Mouse (Mus musculus): Measurements from ENCODE around the gene Smurf1. TPM values are rescaled to one million over a fixed set of nuclear protein-coding genes. Genes with fewer than 3 reads are reported as not detected.
A peak's percentile ranks its signal among the peaks of the same experiment; 100 is the strongest.

The Smurf1 gene
- polyA plus RNA-seq, 1 experiment from 2014 or later = 29.7 TPM

DNA sequence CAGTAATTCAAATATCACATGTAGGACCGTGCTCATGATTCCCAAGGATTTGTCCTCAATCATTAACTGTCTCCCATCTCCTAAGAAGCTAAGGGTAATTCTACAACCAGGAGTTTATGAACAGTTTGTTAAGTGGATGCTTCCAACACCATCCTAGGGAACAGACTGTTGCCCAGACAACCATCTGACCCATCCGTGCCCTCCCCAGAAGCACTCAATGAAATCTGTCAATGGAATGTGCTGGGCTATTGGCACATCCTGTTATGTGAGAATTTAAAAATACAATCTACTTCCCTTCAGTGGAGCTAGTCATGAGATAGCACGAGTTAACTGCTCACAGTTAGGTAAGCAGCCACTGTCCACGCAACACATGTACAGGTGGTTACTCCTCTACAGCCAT is 56.1 kb downstream of the Smurf1 start:
- WGBS = 81% methylated on average over 4 of the region's 4 CpGs
- H3K36me3 ChIP-seq = no peaks in the 10 kb centered on the region
- H3K9me3 ChIP-seq = no peaks in the 10 kb centered on the region
- H3K4me2 ChIP-seq (replicated peaks) = no peak overlapping the region
- H3K27me3 ChIP-seq = no peaks in the 10 kb centered on the region
- ATAC-seq (replicated peaks) = 0 out of 2 replicates have a peak, but pooled peaks have one; percentile 24
- H3K27ac ChIP-seq (replicated peaks) = no peak overlapping the region
- no peak overlapping the region for H3K4me3 ChIP-seq
- H3K4me1 ChIP-seq = peaks cover 20% of the 10 kb centered on the region
- no peak overlapping the region for H3K9ac ChIP-seq (replicated peaks)

- Histone ChIP-seq H3K4me3 (no peak overlapping the region), H3K9me3 (no peaks in the 10 kb centered on the region), H3K36me3 (no peaks in the 10 kb centered on the region), H3K4me1 (peaks cover 12% of the 10 kb centered on the region; the same call in 1 of the 2 replicates), H3K9ac (replicated peaks) (no peak overlapping the region), H3K4me2 (replicated peaks) (no peak overlapping the region), H3K27ac (replicated peaks) (no peak overlapping the region), H3K27me3 (no peaks in the 10 kb centered on the region)
- ATAC-seq (replicated peaks) = no peak
- WGBS = 69% methylated on average over 2 of the region's 2 CpGs
Measured at GRCm38 (mm10) chr5:144907591-144907990, 58.1 kb downstream of the Smurf1 start.

DNA sequence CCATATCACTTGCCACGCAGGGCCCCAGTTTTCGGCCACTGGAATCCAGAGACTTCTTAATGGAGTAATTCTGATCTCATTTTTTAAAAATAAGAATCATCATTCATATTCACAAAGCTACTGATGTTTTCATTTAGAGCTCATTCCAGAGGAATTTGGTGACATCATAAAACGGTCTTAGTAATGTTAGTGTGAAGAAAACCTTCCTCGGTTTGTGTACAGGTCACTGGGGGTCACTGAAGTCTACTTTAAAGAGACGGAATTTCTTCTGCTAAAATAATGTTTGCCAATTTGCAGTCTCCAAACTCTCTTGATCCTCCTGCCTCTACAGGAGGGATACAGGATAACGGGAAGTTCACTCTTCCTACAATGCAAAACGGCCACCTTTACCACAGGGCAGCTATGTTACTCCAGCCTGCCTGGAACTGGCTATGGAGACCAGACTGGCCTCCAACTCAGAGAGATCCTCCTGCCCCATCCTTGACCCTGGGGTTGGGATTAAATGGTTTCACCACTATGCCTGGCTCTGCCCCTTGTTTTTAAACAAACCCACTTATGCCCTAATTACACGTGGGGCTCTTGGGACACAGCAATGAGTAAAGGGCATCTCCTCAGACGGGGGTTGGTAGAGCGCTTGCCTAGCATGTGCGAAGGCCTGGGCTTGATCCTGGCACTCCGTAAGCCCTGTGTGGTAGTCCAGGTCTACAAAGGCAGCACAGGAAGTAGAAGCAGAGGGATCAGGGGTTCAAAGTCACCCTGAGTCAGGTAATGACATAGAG is 61.1 kb downstream of the Smurf1 start:
- Histone ChIP-seq H3K9me3 (no peaks in the 10 kb centered on the region), H3K27ac (replicated peaks) (no peak overlapping the region), H3K4me3 (no peak overlapping the region), H3K36me3 (peaks cover 11% of the 10 kb centered on the region), H3K27me3 (no peaks in the 10 kb centered on the region), H3K4me2 (replicated peaks) (no peak overlapping the region), H3K9ac (replicated peaks) (no peak overlapping the region), H3K4me1 (no peaks in the 10 kb centered on the region)
- WGBS = 85% methylated on average over 12 of the region's 12 CpGs
- ATAC-seq (replicated peaks) = no peak

DNA sequence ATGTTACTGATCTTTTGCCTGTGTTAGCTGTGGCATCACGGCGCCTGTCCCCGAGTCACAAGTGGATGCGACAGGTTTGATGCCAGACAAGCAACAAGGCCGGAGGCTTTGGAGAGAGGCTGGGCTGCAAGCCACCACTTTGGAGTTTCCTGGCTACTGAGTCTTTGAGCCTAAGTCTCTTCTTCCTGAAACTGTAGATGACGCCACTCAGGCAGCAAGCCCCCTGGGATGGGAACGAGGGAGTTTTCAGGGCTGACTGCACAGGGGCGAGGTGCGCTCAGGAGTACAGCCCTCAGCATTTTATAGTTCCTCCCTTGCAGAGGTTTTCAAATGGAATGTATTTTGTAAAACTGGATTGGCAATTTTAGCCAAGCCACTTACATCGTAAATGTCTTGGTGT is 63.9 kb downstream of the Smurf1 start:
- no peak overlapping the region for H3K27ac ChIP-seq (replicated peaks)
- H3K36me3 ChIP-seq = peaks cover 21% of the 10 kb centered on the region
- no peaks in the 10 kb centered on the region for H3K4me1 ChIP-seq
- H3K9ac ChIP-seq (replicated peaks) = no peak overlapping the region
- no peak overlapping the region for H3K4me3 ChIP-seq
- ATAC-seq (replicated peaks) = no peak
- no peaks in the 10 kb centered on the region for H3K9me3 ChIP-seq
- H3K27me3 ChIP-seq = no peaks in the 10 kb centered on the region
- H3K4me2 ChIP-seq (replicated peaks) = no peak overlapping the region
- 72% methylated on average over 10 of the region's 10 CpGs for WGBS

DNA sequence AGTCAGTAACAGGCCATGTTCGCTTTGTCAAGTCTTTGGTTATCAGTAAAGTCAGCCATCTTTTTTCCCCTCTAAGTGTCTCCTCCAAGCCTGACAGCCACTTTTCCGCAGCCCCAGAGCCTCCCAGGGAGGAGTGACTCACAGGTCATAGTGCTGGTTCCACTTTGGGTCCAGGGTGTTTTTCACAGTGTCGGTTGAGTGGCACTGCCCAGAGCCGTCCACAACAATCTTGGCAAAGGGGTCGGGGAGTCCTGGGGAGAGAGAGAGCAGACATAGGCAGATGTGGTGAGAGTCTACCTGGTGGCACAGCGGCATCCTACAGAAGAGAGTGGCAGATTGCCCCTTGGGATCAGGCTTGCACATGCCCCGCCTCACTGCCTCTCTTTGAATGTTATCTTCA is 64.6 kb downstream of the Smurf1 start:
- Histone ChIP-seq H3K9me3 (no peaks in the 10 kb centered on the region), H3K4me3 (no peak overlapping the region), H3K9ac (replicated peaks) (no peak overlapping the region), H3K4me1 (no peaks in the 10 kb centered on the region), H3K27ac (replicated peaks) (no peak overlapping the region), H3K36me3 (peaks cover 27% of the 10 kb centered on the region), H3K27me3 (no peaks in the 10 kb centered on the region), H3K4me2 (replicated peaks) (no peak overlapping the region)
- ATAC-seq (replicated peaks) = no peak
- 89% methylated on average over 7 of the region's 7 CpGs for WGBS

GRCm38 (mm10) chr5:144898448-144899052 is 67.1 kb downstream of the Smurf1 start:
- no peak overlapping the region for H3K4me3 ChIP-seq
- H3K36me3 ChIP-seq = peaks cover 32% of the 10 kb centered on the region
- H3K4me1 ChIP-seq = no peaks in the 10 kb centered on the region
- H3K9ac ChIP-seq (replicated peaks) = no peak overlapping the region
- 52% methylated on average over 7 of the region's 7 CpGs for WGBS
- ATAC-seq (replicated peaks) = no peak
- no peaks in the 10 kb centered on the region for H3K9me3 ChIP-seq
- H3K27me3 ChIP-seq = no peaks in the 10 kb centered on the region
- no peak overlapping the region for H3K27ac ChIP-seq (replicated peaks)
- no peak overlapping the region for H3K4me2 ChIP-seq (replicated peaks)

DNA sequence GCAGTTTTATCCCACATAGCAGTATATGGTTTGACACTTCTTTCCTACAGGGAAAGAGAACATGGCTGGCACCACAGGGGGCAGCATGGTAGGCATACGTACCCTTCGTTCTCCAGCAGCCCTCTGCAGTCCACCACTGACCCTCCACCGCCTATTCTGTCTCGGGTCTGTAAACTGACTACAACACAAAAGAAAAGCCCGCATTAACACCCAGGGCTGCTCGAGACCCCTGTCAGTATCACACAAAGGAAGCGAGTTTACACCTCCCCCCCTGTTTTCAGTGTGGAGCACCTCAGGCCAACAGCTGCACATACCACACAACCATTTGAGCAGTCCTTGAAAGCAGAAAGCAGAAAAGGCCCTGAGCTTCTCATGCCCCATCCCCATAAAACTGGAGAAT is 67.8 kb downstream of the Smurf1 start:
- no peaks in the 10 kb centered on the region for H3K4me1 ChIP-seq
- 15% methylated on average over 7 of the region's 7 CpGs for WGBS
- H3K27ac ChIP-seq (replicated peaks) = no peak overlapping the region
- no peak overlapping the region for H3K9ac ChIP-seq (replicated peaks)
- no peak overlapping the region for H3K4me3 ChIP-seq
- H3K9me3 ChIP-seq = no peaks in the 10 kb centered on the region
- no peak overlapping the region for H3K4me2 ChIP-seq (replicated peaks)
- H3K36me3 ChIP-seq = peaks cover 32% of the 10 kb centered on the region
- no peak for ATAC-seq (replicated peaks)
- no peaks in the 10 kb centered on the region for H3K27me3 ChIP-seq

DNA sequence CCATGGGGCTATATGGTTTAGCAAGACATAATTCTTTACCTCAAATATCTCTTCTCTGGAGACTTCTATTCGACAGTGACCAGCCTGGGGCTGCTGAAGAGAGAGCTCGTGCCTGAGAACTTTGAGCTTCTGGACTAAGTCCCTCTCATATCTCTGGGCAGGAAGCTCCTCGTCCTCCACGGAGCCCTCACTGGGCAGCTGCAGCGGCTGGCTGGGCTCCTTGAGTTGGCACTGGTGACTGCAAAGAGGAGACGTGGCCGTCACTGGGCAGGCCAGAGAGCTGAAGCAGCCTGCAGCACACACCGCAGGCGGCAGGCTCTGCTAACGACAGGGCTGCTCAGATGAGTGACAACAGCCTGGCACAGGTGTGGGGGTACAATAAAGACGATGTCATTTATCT is 74.4 kb downstream of the Smurf1 start:
- 75% methylated on average over 11 of the region's 11 CpGs for WGBS
- ATAC-seq (replicated peaks) = no peak
- peaks cover 56% of the 10 kb centered on the region for H3K36me3 ChIP-seq
- H3K9ac ChIP-seq (replicated peaks) = no peak overlapping the region
- no peak overlapping the region for H3K27ac ChIP-seq (replicated peaks)
- H3K9me3 ChIP-seq = no peaks in the 10 kb centered on the region
- no peak overlapping the region for H3K4me3 ChIP-seq
- H3K4me2 ChIP-seq (replicated peaks) = no peak overlapping the region
- H3K4me1 ChIP-seq = no peaks in the 10 kb centered on the region
- no peaks in the 10 kb centered on the region for H3K27me3 ChIP-seq

DNA sequence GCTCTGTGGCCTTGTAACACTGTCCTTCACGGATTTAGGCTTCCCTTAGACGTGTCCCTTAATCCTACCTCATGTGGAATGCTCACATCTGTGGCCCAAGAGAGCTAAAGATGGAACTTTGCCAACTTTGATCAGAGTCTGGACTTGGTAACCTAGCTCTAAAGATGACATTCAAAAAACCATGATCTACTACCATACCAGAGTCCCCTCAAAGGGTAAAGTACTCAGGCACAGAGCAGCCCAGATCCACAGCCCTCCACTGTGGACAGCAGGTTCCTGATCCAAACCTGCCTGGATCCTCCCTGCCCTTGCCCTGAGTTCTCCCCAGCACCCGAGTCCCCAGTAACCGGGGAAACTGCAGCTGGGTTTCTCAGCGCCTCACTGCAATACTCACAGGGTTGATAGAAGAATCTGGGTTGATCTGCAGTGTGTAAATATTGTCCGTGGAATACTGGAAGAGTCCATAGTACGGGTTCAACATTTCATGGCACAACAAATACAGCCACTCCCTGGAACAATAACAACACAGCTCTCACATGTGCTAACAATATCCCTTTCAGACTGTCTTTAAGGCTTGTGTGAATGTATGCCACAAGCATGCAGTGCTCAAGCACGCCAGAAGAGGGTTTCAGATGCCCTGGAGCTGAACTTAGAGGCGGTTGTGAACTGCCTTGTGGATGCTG is 79.5 kb downstream of the Smurf1 start:
- H3K4me3 ChIP-seq = no peak overlapping the region
- H3K27ac ChIP-seq (replicated peaks) = no peak overlapping the region
- 92% methylated on average over 9 of the region's 9 CpGs for WGBS
- H3K4me2 ChIP-seq (replicated peaks) = no peak overlapping the region
- H3K4me1 ChIP-seq = no peaks in the 10 kb centered on the region
- no peaks in the 10 kb centered on the region for H3K27me3 ChIP-seq
- no peak overlapping the region for H3K9ac ChIP-seq (replicated peaks)
- H3K9me3 ChIP-seq = no peaks in the 10 kb centered on the region
- no peak for ATAC-seq (replicated peaks)
- peaks cover 71% of the 10 kb centered on the region for H3K36me3 ChIP-seq

- Histone ChIP-seq H3K4me3 (no peak overlapping the region), H3K36me3 (peaks cover 82% of the 10 kb centered on the region), H3K27me3 (no peaks in the 10 kb centered on the region), H3K4me1 (no peaks in the 10 kb centered on the region), H3K27ac (replicated peaks) (no peak overlapping the region), H3K4me2 (replicated peaks) (no peak overlapping the region), H3K9me3 (no peaks in the 10 kb centered on the region), H3K9ac (replicated peaks) (no peak overlapping the region)
- no peak for ATAC-seq (replicated peaks)
- WGBS = 80% methylated on average over 13 of the region's 13 CpGs
Measured at GRCm38 (mm10) chr5:144884629-144885217, 80.9 kb downstream of the Smurf1 start.

DNA sequence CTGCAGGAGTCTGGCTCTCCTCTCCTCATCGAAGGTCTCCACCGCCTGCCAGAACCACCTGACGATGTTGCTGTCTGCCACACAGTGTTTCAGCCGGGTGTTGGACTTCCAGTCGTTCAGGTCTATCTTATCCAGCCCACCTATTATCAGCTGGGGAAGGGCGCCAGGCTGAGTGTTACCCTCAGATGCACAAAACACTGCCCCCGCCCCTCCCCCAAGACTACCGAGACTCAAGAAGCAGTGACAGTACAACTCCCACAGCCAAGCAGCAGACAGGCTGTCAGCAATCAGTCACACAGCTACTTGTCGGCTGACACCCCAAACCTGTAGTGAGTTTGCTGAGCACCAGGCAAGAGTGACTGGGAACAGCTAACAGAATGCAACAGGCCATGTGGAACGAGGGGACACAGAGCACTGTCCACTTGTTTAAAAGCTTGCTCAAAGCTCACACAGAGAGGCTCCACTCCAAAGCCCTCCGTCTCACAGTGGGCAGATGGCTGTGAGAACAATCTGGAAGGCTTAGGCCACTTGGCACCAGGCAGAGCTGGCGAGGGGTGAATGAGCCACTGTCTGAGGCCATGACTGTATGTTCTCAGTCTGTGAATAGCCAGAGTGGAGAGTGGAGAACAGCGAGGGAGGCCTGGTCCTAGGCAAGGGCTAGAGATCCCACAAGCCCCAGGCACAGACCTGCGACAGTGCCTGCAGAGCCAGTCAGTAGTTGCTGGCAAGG is 83.8 kb downstream of the Smurf1 start:
- Histone ChIP-seq H3K4me1 (no peaks in the 10 kb centered on the region), H3K4me2 (replicated peaks) (no peak overlapping the region), H3K36me3 (peaks cover 70% of the 10 kb centered on the region), H3K9ac (replicated peaks) (no peak overlapping the region), H3K27me3 (no peaks in the 10 kb centered on the region), H3K4me3 (no peak overlapping the region), H3K27ac (replicated peaks) (0 out of 2 replicates have a peak overlapping the region, but pooled peaks have one; percentile 12), H3K9me3 (no peaks in the 10 kb centered on the region)
- WGBS = 85% methylated on average over 14 of the region's 14 CpGs
- peak; percentile 46; the same call in 1 of the 2 replicates for ATAC-seq (replicated peaks)

All from forebrain, embryonic 15.5 days (tissue).